Mouse (Mus musculus): ENCODE measurements around the gene Fam216a.

- TF ChIP-seq CTCF (IDR thresholded peaks at IDR 0.05; ENCODE audit: low read depth) (no peak), EP300 (IDR thresholded peaks at IDR 0.05; ENCODE audit: low read depth) (no peak)
These were observed 28.6 kb upstream of the Fam216a start for GRCm38 (mm10) chr5:122400628-122401302.

All from liver, postnatal 0 days (tissue).